Mouse (Mus musculus) bone marrow macrophage, adult 2 months (primary cell): ENCODE measurements around the gene Tiam1.

Source experiments
- CTCF ChIP-seq: IDR thresholded peaks from 2 replicates; pipeline ENCODE4 v1.5.1; 2012; ENCODE audit warnings: low read depth, mild to moderate bottlenecking, low read length, moderate library complexity
- POLR2A ChIP-seq: IDR thresholded peaks from 2 replicates; pipeline ENCODE4 v1.6.1; 2012; ENCODE audit warnings: mild to moderate bottlenecking, low read depth, low read length, borderline replicate concordance

- TF ChIP-seq POLR2A, result no peak
- no peak for TF ChIP-seq CTCF
These were observed 257.0 kb downstream of the Tiam1 start for GRCm38 (mm10) chr16:89886561-89886960.
